Mouse (Mus musculus) midbrain, embryonic 13.5 days (tissue): ENCODE results near the gene Nell1. TPM values are rescaled to one million over a fixed set of nuclear protein-coding genes. Genes with fewer than 3 reads are reported as not detected.

Source experiments
- ATAC-seq: fragments of 200-750 bp; cut with Nextera tagmentation; 2 replicates; pipeline ENCODE4 v1.8.0; 2017; ENCODE audit warnings: mild to moderate bottlenecking, moderate TSS enrichment, moderate library complexity
- H3K27ac ChIP-seq: fragments of 300-500 bp; sonication (generic); 2 replicates; pipeline ENCODE4 v1.5.1; 2015; ENCODE audit warnings: inconsistent platforms, mild to moderate bottlenecking, moderate library complexity
- H3K27me3 ChIP-seq: fragments of 300-500 bp; sonication (generic); 2 replicates; pipeline ENCODE4 v1.6.1; 2015; ENCODE audit warnings: mild to moderate bottlenecking, inconsistent platforms
- H3K36me3 ChIP-seq: fragments of 300-500 bp; sonication (generic); 2 replicates; pipeline ENCODE4 v1.6.1; 2015; ENCODE audit warnings: mild to moderate bottlenecking, inconsistent platforms
- H3K4me1 ChIP-seq: fragments of 300-500 bp; sonication (generic); replicated peaks from 2 replicates; pipeline ENCODE4 v1.6.1; 2015; ENCODE audit warnings: inconsistent platforms
- H3K4me2 ChIP-seq: fragments of 300-500 bp; sonication (generic); replicated peaks from 2 replicates; pipeline ENCODE4 v1.6.1; 2015; ENCODE audit warnings: moderate library complexity, mild to moderate bottlenecking, inconsistent platforms
- H3K4me3 ChIP-seq: fragments of 300-500 bp; sonication (generic); replicated peaks from 2 replicates; pipeline ENCODE4 v1.5.1; 2015; ENCODE audit warnings: mild to moderate bottlenecking, inconsistent platforms
- H3K9ac ChIP-seq: fragments of 300-500 bp; sonication (generic); replicated peaks from 2 replicates; pipeline ENCODE4 v1.6.1; 2015; ENCODE audit warnings: mild to moderate bottlenecking, inconsistent platforms
- H3K9me3 ChIP-seq: fragments of 300-500 bp; sonication (generic); 2 replicates; pipeline ENCODE4 v1.6.1; 2016; ENCODE audit warnings: mild to moderate bottlenecking, inconsistent platforms
- WGBS: fragments of 180-500 bp; shearing (Covaris S2); methylation state at CpG from one replicate; pipeline ENCODE4 v1.1.7; 2015; 5-methylcytosine and 5-hydroxymethylcytosine counted together
- polyA plus RNA-seq: library from polyadenylated mRNA; unstranded; fragments of >200 nt; fragmentation: Nextera tagmentation; extraction: Ambion mirVana; gene quantifications from 2 replicates; pipeline ENCODE4 v1.2.1, GENCODE M21; 2015

Gene Nell1
- polyA plus RNA-seq, 1 experiment from 2014 or later, result 7.9 TPM

DNA sequence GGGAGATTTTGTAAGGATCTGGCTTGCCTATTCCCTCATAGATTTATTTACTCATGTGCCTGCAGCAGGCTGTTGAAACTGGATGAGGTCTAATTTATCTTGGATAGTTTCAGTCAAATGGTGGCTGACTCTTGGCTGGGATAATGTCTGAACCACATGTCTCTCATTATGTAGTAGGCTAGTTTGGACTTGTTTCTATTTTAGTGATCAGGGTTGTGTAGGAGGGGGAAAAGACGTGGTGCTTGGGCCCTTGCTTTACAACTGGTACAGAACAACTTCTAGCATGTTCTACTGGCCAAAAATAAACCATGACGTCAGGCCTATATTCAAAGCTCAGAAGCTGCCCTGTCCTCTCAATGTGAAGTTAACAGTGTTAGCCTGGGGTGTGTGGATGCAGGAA lies 230.6 kb downstream of the Nell1 start:
- no peaks in the 10 kb centered on the region for H3K4me1 ChIP-seq
- no peak overlapping the region for H3K4me2 ChIP-seq
- H3K27me3 ChIP-seq, result no peaks in the 10 kb centered on the region
- H3K27ac ChIP-seq, result no peak overlapping the region
- no peak overlapping the region for H3K4me3 ChIP-seq
- no peak for ATAC-seq
- no peak overlapping the region for H3K9ac ChIP-seq
- WGBS, result 84% methylated on average over 2 of the region's 2 CpGs
- no peaks in the 10 kb centered on the region for H3K36me3 ChIP-seq
- no peaks in the 10 kb centered on the region for H3K9me3 ChIP-seq

DNA sequence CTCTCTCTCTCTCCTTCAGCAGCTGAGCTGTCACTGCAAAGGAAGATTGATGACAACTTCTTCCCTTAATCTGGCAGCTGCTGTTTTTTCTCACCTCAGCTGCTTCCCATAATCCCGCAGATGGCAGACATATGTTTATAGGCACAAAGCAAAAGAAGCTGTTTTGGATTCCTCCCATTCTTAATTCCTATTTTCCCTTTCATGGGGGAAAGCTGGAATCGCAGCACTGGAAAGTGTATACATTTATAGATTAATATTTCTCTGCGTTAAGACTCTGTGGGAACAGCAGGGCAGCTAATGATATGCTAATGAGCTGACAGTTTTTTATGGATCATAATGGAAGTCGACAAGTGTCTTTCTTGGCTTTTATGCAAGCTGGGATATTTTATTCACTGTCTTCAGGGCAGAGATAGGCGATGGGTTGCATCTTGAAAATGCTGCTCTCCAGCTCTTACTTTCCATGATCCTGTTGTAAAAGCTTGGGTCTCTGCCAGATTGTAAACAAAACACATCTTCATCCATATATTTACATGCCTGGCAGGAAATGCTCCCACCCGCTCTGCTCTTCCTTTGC lies 236.1 kb downstream of the Nell1 start:
- Histone ChIP-seq H3K9ac (no peak overlapping the region), H3K27ac (peak overlapping the region; percentile 47), H3K4me1 (peaks cover 15% of the 10 kb centered on the region), H3K4me3 (no peak overlapping the region), H3K9me3 (no peaks in the 10 kb centered on the region; the same call in 1 of the 2 replicates), H3K4me2 (no peak overlapping the region), H3K36me3 (no peaks in the 10 kb centered on the region), H3K27me3 (no peaks in the 10 kb centered on the region)
- ATAC-seq, result peak; percentile 58
- 32% methylated on average over 6 of the region's 6 CpGs for WGBS

DNA sequence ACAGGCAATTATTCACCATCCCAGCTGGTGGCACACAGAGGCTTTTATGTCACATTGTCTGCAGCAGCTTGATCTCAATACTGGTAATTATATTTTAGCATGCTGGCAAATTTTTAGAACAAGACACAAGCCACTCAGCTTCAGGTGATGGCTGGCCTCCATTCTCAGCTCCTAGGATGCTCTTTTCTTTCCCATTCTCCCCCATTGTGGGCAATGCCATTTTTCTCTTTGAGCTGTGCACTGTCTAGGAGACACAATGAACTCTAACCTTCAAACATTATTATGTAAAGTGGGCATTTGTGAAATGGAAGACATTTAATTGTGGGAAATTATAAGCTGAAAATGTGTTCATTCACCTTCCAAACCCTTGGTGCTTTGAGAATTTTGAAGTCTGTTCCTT lies 247.2 kb downstream of the Nell1 start:
- peak; percentile 65 for ATAC-seq
- no peak overlapping the region for H3K9ac ChIP-seq
- H3K4me3 ChIP-seq, result no peak overlapping the region
- no peaks in the 10 kb centered on the region for H3K9me3 ChIP-seq
- 0 out of 2 replicates have a peak, but pooled peaks cover 4% of the 10 kb centered on the region for H3K4me1 ChIP-seq
- H3K27ac ChIP-seq, result no peak overlapping the region
- 0 out of 2 replicates have a peak, but pooled peaks cover 3% of the 10 kb centered on the region for H3K27me3 ChIP-seq
- H3K4me2 ChIP-seq, result no peak overlapping the region
- no peaks in the 10 kb centered on the region for H3K36me3 ChIP-seq

DNA sequence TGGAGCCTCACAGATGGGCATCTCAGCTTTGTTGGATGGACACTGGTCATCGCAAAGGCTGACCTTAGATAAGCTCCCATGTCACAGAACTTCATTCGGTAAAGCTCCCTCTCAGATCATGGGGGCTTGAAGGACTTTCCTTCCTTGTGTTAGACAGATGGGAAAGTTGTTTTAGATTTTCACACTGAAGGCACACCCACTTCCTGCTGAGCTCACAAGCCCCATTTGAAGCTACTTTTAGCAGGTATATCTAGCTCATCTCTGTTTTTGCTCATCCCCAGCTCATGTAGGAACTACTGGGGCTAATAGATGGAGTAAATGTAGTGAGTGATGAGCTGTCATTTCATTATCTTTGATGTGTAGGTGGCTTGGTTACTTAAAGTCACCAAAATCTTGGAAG lies 252.0 kb downstream of the Nell1 start:
- H3K9ac ChIP-seq, result no peak overlapping the region
- no peak for ATAC-seq
- H3K9me3 ChIP-seq, result no peaks in the 10 kb centered on the region

DNA sequence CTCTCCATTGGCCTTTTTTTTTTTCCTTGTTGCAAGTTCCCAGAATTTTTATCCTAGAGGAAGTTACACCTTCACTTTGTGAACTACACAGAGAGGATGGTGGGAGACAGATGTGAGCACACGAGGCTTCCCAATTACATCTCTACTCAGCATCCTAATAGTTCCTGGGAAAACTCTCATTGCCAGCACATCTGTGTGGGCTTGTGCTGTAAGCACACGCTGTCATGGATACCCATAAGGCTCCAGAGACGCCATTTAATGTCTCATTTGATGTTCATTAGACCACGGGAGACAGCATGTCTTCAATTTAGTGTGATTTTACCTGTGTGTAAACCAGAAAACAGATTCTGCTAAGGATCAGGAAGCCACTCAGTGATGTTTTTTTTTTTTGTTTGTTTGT lies 253.6 kb downstream of the Nell1 start:
- H3K9me3 ChIP-seq, result no peaks in the 10 kb centered on the region
- no peak overlapping the region for H3K27ac ChIP-seq
- H3K4me2 ChIP-seq, result no peak overlapping the region
- H3K36me3 ChIP-seq, result no peaks in the 10 kb centered on the region
- H3K9ac ChIP-seq, result no peak overlapping the region
- no peak for ATAC-seq
- 78% methylated on average over 4 of the region's 4 CpGs for WGBS
- H3K4me1 ChIP-seq, result no peaks in the 10 kb centered on the region
- 0 out of 2 replicates have a peak, but pooled peaks cover 3% of the 10 kb centered on the region for H3K27me3 ChIP-seq
- no peak overlapping the region for H3K4me3 ChIP-seq

More for the DNA sequence above, 252.0 kb downstream of the Nell1 start:
- Histone ChIP-seq H3K4me3 (no peak overlapping the region), H3K4me1 (0 out of 2 replicates have a peak, but pooled peaks cover 4% of the 10 kb centered on the region), H3K4me2 (no peak overlapping the region), H3K27ac (no peak overlapping the region), H3K27me3 (0 out of 2 replicates have a peak, but pooled peaks cover 3% of the 10 kb centered on the region), H3K36me3 (no peaks in the 10 kb centered on the region)
- 92% methylated on average over 2 of the region's 2 CpGs for WGBS

DNA sequence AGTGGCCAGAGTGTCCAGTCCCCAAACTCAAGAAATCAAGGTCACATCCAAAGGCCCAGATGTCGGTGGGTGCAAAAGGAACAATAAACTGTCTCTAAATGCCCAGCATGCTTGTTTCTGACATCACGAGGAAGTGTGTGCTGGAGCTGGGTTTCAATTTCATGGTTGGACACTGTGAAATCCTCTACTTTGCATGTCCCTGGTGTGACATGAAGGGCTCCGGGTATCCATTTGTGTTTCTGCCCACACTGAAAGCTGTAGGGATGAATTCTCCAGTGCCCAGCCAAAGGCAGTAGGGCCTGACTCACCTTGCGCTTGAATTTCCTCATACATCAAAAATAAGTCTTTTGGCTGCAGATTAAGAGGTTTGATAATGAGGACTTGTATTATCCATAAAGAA lies 266.5 kb downstream of the Nell1 start:
- Histone ChIP-seq H3K4me1 (0 out of 2 replicates have a peak, but pooled peaks cover 3% of the 10 kb centered on the region), H3K4me2 (no peak overlapping the region), H3K36me3 (no peaks in the 10 kb centered on the region), H3K27me3 (no peaks in the 10 kb centered on the region), H3K9me3 (no peaks in the 10 kb centered on the region), H3K4me3 (no peak overlapping the region), H3K9ac (no peak overlapping the region), H3K27ac (no peak overlapping the region)
- no peak for ATAC-seq
- WGBS, result 69% methylated on average over 4 of the region's 4 CpGs

DNA sequence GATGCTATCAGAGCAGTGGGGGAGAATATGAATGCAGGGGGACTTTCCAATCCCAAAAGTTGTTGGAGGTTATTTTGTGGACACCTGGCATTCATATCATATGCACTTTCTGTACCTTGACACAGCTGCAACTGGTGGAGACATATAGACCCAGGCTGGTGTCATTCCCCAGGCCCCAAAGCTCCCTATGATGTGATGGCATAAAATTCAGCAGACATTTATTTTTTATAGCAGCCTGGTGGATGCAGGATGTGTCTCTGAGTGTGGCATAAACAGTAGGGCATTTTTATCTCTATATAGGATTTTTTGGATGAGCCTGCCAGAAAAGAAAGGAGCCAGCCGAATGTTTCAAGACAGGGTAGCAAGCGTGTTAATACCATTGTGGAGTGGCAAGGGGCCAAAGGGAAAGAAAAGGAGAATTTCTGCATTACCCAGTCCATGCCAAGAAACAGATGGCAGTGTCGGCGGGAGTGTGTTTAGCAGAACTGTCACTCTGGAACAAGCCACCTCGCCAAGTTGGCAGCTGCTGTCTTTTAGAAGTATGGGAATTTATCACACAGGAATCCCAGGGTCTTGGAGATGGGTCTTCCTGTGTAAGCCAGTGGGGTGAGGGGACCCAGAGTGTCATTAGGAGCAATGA lies 267.1 kb downstream of the Nell1 start:
- no peak overlapping the region for H3K4me3 ChIP-seq
- peak; percentile 83 for ATAC-seq
- H3K27ac ChIP-seq, result no peak overlapping the region
- H3K4me2 ChIP-seq, result no peak overlapping the region
- H3K36me3 ChIP-seq, result no peaks in the 10 kb centered on the region
- no peak overlapping the region for H3K9ac ChIP-seq
- H3K27me3 ChIP-seq, result no peaks in the 10 kb centered on the region
- WGBS, result 62% methylated on average over 5 of the region's 5 CpGs
- no peaks in the 10 kb centered on the region for H3K9me3 ChIP-seq
- H3K4me1 ChIP-seq, result 0 out of 2 replicates have a peak, but pooled peaks cover 3% of the 10 kb centered on the region

DNA sequence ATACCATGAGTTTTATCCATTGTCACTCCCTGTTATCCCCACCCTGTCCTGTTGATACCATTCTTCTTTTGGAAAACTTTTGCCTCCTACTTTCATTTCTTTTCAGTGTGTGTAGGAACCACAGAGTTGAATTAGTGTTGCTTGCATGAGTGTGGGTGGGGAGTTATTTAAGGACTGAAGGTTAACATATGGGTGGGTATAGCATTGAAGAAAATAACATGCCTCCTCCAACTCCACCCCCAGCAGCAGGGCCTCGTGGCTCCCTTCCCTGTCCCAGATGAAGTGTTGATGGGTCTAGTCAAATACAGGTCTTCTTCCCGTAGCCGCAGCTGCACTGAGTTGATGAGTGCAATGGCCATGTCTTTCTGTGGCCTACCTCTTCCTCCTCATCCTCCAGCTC lies 278.5 kb downstream of the Nell1 start:
- WGBS, result 88% methylated on average over 3 of the region's 3 CpGs
- no peak overlapping the region for H3K27ac ChIP-seq
- H3K36me3 ChIP-seq, result no peaks in the 10 kb centered on the region
- H3K4me2 ChIP-seq, result no peak overlapping the region
- H3K4me1 ChIP-seq, result no peaks in the 10 kb centered on the region
- no peak for ATAC-seq
- H3K9ac ChIP-seq, result no peak overlapping the region
- H3K27me3 ChIP-seq, result no peaks in the 10 kb centered on the region
- no peak overlapping the region for H3K4me3 ChIP-seq
- H3K9me3 ChIP-seq, result no peaks in the 10 kb centered on the region

DNA sequence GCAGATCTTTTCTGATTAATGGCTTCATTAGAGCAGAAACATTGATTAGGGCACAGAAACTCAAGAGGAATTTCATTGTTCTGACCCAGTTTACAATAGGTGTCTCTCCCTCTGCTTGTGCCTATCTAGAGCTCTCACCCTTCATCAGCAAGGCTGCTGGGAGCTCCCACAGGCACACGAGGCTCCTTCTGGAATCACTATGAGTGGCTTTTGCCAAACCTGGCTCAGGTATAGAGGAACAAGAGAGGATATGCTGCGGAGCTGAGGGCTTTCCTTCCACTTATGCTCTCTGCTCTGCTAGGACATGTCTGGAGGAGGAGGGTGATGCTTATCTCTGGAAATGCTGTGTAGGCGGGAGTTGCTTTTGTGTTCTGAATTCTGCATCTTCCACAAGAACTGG lies 285.4 kb downstream of the Nell1 start:
- H3K9ac ChIP-seq, result no peak overlapping the region
- H3K27ac ChIP-seq, result no peak overlapping the region
- H3K36me3 ChIP-seq, result no peaks in the 10 kb centered on the region
- H3K4me1 ChIP-seq, result no peaks in the 10 kb centered on the region
- H3K4me2 ChIP-seq, result no peak overlapping the region
- WGBS, result 78% methylated on average over 3 of the region's 3 CpGs
- H3K9me3 ChIP-seq, result no peaks in the 10 kb centered on the region
- H3K27me3 ChIP-seq, result no peaks in the 10 kb centered on the region
- H3K4me3 ChIP-seq, result no peak overlapping the region
- no peak for ATAC-seq

DNA sequence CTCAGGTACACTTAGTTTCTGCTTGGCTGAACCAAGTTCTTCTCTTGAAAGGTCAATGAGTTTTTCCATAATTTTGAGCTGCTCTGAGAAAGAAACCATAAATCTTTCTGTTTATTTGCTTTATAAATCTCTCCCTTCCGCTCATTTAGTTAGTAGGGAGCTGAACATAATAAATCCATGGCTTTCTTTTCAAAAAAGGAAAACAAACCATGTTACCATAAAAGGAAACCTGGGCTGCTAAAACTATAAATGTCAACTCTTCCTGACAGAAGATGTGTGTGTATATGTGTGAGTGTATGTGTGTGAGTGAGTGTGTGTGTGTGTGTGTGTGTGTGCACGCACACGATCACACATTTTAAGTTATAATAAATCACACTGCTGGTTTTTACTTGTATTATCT lies 320.8 kb downstream of the Nell1 start:
- H3K9me3 ChIP-seq, result no peaks in the 10 kb centered on the region
- 94% methylated on average over 3 of the region's 3 CpGs for WGBS

DNA sequence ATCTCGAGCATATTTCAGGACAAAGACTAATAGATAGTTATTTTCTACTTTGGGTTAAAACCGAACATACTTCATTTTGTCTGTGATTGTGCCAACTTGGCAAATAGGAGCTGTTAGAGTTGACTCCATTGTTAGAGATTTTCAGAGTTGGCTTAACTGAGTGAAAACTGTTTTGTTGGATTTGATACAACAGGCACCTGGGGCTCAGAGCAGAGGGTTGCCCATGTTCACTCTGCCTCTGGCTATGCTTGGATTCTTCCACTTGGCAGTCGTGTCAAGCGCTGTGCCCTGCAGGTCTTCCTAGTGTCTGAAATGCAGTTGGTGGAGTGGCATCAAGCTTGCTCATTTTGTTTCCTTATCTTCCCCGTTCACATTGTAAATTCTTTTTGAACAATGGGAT lies 363.6 kb downstream of the Nell1 start:
- H3K9me3 ChIP-seq, result no peaks in the 10 kb centered on the region
- ATAC-seq, result no peak
- H3K4me3 ChIP-seq, result no peak overlapping the region
- no peak overlapping the region for H3K9ac ChIP-seq
- no peaks in the 10 kb centered on the region for H3K27me3 ChIP-seq
- 82% methylated on average over 5 of the region's 5 CpGs for WGBS
- no peak overlapping the region for H3K4me2 ChIP-seq
- no peaks in the 10 kb centered on the region for H3K4me1 ChIP-seq
- H3K27ac ChIP-seq, result no peak overlapping the region
- no peaks in the 10 kb centered on the region for H3K36me3 ChIP-seq

More for the DNA sequence above, 320.8 kb downstream of the Nell1 start:
- H3K9ac ChIP-seq, result no peak overlapping the region
- no peaks in the 10 kb centered on the region for H3K4me1 ChIP-seq
- H3K4me3 ChIP-seq, result no peak overlapping the region
- no peak overlapping the region for H3K4me2 ChIP-seq
- H3K36me3 ChIP-seq, result no peaks in the 10 kb centered on the region
- no peak for ATAC-seq
- H3K27ac ChIP-seq, result no peak overlapping the region
- H3K27me3 ChIP-seq, result no peaks in the 10 kb centered on the region

DNA sequence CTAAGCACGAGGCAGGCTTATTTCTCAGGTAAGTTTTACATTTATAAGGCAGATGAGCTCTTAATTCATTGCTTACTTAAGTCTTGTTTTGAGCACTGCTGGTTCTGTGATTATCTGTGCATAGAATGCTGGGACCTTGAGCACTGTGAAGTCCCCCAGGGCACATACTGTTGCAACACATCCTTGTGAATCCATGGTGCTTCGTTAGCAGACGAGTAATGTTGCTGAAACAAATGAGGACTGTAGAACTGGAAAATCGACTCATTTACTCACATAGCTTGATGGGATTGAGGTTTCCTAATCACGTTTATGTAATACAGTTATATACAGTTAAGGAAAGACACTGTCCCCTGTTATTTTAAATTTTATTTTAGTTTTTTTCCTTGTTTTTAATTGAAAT lies 364.1 kb downstream of the Nell1 start:
- H3K27ac ChIP-seq, result no peak overlapping the region
- H3K4me1 ChIP-seq, result no peaks in the 10 kb centered on the region
- H3K9me3 ChIP-seq, result no peaks in the 10 kb centered on the region
- WGBS, result 79% methylated on average over 5 of the region's 5 CpGs
- no peaks in the 10 kb centered on the region for H3K27me3 ChIP-seq
- no peak overlapping the region for H3K4me3 ChIP-seq
- H3K9ac ChIP-seq, result no peak overlapping the region
- H3K4me2 ChIP-seq, result no peak overlapping the region
- H3K36me3 ChIP-seq, result no peaks in the 10 kb centered on the region
- no peak for ATAC-seq

DNA sequence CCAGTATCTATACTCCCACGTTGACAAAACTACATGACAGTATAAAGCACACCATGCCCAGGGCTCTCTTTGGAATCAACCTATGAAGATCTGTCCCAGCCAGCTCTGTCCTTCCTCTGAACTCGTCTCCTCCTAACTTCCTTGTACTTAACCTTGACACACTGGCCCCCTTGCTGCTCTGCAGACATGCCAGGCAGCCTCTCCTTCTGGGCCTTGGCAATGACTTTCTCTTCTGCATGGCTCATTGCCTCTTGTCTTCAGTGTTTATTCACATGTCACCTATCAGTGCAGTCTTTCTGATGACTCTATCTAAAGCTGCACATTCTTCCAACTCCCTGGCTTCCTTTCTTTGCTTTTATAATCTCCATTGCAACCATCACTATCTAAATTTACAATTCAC lies 376.9 kb downstream of the Nell1 start:
- no peak overlapping the region for H3K4me2 ChIP-seq
- H3K9me3 ChIP-seq, result no peaks in the 10 kb centered on the region
- H3K4me1 ChIP-seq, result no peaks in the 10 kb centered on the region
- WGBS, result 57% methylated on average over 2 of the region's 2 CpGs
- no peaks in the 10 kb centered on the region; the same call in 1 of the 2 replicates for H3K27me3 ChIP-seq
- ATAC-seq, result no peak
- H3K9ac ChIP-seq, result no peak overlapping the region
- no peak overlapping the region for H3K4me3 ChIP-seq
- H3K36me3 ChIP-seq, result no peaks in the 10 kb centered on the region
- H3K27ac ChIP-seq, result no peak overlapping the region
